Mouse (Mus musculus): ENCODE data around the gene Cdh1. TPM values are rescaled to one million over a fixed set of nuclear protein-coding genes. Genes with fewer than 3 reads are reported as not detected.
"Not testable (repeated sequence)": the region's sequence is repeated elsewhere in the genome, so short reads cannot be mapped to it uniquely, and the experiment has no call there.

The Cdh1 gene
- total RNA-seq (2021): 1 to 10 TPM; 2.2 to 2.8 TPM
- long read RNA-seq, experiment 1: 0 reads
- long read RNA-seq, experiment 2, partial matches to known transcripts: 1 of 1 reads
- long read RNA-seq, experiment 2, other reads (novel, unspliced or antisense): 0 of 1 reads

DNA sequence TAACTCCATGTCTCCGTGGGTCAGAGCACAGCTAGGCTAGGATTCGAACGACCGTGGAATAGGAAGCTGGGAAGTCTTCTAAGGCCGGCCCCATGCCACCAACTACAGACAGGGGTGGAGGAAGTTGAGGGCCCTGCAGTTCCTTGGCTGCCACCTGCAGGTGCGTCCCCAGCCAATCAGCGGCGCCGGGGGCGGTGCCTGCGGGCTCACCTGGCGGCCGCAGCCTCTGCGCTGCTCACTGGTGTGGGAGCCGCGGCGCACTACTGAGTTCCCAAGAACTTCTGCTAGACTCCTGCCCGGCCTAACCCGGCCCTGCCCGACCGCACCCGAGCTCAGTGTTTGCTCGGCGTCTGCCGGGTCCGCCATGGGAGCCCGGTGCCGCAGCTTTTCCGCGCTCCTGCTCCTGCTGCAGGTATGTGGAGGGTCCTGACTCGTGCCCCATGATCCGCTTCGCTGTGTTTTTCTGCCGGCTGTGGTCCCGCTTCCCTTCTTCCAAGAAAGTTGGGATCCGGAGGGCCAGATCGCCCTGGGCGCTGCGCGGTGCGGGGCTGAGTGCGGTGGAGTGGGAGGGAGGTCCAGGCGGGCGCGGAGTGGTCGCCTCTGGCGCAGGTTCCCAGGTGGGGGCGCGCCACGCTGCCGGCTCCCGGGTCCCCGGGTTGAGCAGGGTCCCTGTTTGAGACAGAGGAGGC is at the start of gene Cdh1:
Gene Cdh1, plus strand, starts transcription at position 221 of the 689 bp plus-strand sequence.
- peak; percentile 6 to 12 for DNase-seq (ENCODE audit: low spot score in 2 of 2)

DNA sequence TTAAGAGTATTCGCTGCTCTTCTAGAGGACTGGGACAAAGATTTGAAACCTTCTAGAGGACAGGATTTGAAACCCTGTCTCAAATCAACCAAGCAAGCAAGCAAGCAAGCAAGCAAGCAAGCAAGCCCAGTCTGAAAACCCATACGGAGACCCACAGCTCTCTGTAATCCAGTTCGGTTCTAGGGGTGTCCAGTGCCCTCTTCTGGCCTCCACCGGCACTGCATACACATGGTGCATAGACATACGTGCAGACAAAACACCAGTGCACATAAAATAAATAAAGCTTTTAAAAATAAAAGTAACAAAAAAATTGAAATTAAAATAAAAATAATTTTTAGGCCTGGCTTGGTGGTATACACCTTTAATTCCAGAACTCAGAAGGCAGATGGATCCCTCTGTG is 49.1 kb upstream of the Cdh1 start:
- no peak for DNase-seq (ENCODE audit: low spot score in 2 of 2)

DNA sequence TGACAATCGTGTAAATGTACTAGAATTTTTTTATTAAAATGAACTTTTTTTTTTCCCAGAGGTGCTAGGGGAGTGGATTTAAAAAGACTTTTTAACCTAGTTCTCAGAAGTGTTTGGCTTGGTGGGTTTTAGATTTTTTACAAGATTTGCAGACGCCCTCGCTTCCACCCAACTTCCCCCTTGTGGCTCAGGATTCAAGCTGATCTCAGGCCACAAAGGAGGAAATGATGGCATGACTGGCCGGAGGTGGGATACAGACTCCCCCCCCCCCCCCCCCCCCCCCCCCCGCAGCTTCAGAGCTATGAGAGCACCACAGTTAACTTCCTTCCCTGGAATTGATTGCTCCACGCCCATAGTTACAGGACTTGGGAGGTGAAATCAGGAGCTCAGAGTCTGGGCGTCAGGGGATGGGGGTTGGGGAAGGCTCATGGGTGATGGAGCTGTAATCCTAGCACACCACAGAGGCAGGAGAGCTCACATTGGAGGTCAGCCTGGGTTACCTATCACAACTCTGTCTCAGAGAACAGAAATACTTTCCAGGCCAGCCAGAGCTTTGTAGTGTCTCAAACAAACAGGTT is 47.0 kb upstream of the Cdh1 start:
- no peak for DNase-seq (ENCODE audit: low spot score in 2 of 2)

DNA sequence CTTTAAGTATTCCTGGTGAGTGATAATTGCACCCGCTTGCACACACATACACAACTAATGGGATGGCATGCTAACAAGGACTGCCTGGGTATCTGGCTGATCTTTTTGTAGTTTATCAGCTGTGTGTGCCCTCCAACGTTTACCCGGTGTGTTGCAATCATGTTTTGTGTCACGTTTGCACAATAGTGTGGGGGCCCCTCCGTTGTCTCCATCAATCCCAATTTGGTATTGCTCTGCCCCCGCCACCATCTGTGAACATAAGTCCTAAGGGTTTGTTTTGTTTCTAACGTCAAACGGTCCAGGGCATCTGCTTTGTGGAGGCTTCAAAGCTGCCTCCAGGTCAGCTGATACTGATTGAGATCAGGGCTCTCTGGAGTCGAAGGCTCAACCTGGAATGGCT is 43.3 kb upstream of the Cdh1 start:
- DNase-seq (ENCODE audit: low spot score in 2 of 2): no peak

DNA sequence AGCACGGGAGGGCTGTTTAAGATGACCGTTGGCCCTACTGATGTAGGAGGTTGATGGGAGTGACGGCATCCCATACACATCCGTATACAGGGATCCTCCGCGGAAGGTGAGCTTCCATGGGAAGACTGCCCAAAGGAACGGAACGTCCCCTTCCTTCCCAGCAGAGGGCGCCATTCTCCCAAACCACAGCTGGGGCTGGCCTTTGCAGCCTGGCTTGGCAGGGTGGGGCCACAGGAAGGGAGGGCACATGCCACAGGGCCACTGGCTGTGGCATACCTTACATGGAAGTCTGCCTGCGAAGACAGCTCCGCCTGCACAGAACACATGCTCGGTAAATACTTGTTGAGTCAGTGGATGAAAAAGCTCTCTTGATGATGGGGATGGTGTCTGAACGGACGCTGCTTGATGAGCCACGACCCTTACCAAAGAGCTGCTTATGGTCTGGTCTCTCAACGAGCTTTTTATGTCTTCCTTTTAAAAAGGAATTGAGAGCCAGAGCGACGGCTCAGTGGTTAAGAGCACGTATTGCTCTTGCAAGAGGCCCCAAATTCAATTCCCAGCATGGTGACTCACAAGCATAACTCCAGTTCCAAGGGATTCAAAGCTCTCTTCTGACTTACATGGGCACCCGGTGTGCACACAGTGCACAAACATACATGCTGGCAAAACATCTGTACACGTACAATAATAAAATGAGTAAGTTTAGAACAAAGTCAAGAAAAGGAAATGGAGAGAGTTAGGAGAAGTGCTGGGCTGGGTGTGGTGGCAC is 41.9 kb upstream of the Cdh1 start:
- DNase-seq (ENCODE audit: low spot score in 2 of 2): peak; percentile 2 to 20

DNA sequence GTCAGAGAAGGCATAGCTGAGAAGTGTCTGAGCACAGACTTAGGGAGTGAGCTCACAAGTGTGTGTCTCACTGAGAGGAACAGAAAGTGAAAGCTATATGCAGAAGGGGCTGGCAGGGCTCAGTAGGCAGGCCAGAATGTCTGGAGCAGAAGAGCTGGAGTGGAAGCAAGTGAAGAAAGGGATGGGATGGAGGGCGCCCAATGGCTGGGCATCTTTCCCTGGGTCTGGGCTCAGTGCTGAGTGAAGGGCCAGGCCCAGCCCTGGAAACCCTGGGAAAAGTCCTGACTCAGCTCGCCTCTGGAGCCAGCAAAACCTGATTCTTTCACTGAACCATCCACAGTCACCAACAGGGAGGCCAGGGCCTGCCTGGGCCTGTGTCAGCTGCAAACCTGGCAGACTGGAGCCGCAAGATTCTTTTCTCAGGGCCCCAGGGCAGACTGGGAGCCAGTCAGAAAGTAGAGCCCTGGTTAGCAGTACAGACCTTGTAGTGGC is 39.4 kb upstream of the Cdh1 start:
- DNase-seq (ENCODE audit: low spot score in 2 of 2): no peak

DNA sequence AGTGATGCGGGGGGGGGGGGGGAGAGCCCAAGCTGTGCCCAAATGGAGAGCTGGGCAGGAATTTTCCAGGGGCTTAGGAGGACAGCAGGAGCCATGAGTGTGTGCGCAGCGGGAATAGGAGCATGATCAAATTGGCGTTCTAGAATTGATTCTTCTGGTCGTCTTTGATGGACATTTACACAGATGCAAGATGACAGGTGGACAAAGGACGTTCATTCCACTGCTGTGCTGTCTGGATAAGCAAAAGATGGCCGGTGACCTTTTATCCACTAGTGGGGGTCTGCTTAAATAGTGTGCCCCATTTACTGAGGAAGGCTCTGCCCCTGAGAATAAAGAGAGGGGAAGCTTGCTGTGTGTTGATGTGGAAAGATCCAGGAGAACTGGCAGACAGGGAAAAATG is 34.1 kb upstream of the Cdh1 start:
- no peak for DNase-seq (ENCODE audit: low spot score in 2 of 2)

DNA sequence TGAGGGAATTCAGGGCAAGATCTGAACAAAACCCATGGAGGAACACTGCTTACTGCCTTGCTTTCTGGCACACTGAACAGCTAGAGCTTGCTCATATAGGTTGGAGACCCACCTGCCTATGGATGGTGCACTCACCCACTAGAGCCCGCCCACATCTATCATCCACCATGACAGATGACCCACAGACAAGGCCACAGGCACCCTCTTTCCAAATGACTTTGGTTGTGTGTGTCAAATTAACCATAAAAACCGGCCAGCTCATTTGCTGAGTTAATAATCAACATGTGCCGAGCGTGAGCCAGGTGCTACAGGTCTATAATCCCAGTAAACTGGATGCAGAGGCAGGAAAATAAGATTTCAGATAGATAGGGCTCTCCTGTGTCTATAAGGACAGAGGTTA is 32.8 kb upstream of the Cdh1 start:
- no peak for DNase-seq (ENCODE audit: low spot score in 2 of 2)

DNA sequence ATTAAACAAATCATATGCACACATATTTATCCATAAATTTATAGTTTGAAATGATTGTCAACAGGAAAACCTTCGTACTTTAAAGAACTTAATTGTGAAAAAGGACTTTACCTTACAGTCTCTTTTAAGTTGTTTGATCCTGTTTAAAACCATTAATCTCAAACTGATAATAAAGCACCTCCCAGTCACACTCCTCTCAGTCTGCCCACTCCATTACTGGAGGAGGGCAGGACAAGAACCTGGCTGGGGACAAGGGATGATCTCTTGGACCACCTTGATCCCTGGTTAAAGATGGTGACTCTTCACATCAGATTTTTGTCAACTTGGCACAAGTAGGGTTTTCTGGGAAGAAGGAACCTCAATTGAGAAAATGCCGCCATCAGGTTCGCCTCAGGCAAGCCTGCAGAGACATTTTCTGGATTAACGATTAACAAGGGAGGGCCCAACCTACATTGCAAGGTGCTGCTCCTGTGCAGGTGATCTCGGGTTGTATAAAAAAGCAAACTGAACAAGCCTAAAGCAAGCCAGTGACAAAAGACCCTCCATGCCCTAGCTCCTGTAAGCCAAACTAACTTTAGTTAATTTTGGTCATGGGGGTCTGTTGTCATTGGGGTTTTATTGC is 31.5 kb upstream of the Cdh1 start:
- DNase-seq (ENCODE audit: low spot score in 2 of 2): no peak

DNA sequence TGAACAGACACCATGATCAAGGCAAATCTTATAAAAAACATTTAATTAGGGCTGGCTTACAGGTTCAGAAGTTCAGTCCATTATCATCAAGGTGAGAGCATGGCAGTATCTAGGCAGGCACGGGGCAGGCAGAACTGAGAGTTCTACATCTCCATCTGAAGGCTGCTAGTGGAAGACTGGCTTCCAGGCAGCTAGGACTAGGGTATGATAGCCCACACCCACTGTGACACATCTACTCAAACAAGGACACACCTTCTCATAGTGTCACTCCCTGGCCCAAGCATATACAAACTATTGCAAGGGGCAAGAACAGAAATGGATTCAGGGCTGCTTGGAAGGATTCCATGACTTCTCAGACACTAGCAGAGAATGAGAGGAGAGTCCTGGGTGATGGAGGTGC is 31.0 kb upstream of the Cdh1 start:
- not testable (repeated sequence) for DNase-seq (ENCODE audit: low spot score in 2 of 2)

DNA sequence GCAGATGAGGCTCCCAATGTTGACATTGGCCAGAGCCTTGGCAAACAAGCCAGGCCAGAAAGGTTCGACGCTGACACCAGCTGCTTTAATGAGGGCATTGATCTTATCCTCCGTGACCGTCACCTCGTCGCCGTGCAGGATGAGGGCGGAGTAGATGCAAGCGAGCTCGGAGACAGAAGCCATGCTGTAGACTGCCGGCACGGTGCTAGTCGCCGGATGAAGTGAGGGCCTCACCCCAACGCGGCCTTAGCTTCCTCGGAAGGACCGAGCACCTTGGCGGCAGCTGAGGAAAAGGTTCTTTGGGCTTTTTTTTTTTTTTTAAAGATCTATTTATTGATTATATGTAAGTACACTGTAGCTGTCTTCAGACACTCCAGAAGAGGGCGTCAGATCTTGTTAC is 30.0 kb upstream of the Cdh1 start, which contains the start of gene Gm10073:
Gene Gm10073, minus strand, starts transcription at position 294 of the 400 bp plus-strand sequence.
- not testable (repeated sequence) for DNase-seq (ENCODE audit: low spot score in 2 of 2)

DNA sequence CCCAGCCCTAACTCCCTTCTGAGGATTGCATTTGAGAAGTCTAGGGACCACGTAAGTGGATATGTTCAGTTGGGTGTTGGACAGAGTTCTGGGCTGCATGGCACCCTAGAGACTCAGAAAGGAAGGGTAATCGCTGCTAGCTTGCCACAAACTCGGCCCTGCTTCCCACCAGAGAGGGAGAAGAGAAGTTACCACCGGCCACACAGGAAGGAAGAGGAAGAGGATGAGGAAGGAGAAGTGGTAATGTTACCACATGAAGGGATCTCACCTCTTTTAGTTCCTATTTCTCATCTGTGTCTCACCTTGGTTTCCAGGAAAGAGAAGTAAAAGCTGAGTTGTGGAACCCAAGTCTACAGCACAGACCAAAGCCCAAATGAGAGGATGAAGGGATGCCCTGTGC is 28.9 kb upstream of the Cdh1 start:
- no peak for DNase-seq (ENCODE audit: low spot score in 2 of 2)

DNA sequence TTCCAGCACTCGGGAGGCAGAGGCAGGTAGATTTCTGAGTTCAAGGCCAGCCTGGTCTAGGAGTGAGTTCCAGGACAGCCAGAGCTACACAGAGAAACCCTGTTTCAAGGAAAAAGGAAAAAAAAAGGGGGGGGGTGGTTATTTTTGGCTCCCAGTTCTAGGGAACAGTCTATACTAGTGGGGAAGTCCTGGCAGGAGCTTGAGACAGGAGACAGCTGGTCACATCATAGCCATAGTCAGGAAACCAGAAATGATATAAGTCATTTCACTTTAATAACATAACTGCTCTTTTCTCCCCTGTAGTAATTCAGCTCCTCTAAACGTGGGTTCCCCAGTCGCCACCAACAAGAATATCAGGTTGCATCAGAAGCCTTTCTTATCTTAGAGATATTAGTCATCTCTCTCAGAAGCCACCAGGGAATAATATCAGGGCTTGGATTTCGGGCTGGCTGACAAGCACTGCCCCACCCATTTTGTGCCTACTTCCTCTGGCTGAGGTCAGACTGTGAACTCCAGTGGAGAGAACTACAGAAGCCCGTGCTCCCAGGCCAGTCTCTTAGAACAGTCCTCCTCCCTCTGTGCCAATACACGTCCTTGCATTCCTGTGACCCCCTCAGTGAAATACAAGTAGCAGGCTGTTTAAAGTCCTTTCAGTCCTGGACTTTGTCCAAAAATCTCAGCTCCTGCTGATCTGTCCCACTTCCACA is 26.1 kb upstream of the Cdh1 start:
- DNase-seq (ENCODE audit: low spot score in 2 of 2): no peak

DNA sequence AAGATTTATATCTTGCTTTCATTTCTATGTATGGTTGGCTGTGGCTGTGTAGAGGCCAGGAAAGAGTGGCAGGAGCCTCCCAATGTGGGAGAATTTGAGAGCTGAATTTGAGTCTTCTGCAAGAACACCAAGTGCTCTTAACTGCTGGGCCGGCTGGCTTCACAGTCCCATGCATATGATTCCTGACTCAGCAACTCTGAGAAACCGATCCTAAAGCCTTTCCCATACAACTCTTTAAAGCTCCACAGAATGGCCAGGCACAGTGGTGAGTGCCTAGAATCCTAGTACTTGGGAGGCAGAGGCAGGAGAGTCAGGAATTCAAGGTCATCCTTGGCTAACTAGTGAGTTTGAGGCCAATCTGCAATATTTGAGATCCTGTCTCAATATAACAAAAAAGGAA is 23.6 kb upstream of the Cdh1 start:
- no peak for DNase-seq (ENCODE audit: low spot score in 2 of 2)

DNA sequence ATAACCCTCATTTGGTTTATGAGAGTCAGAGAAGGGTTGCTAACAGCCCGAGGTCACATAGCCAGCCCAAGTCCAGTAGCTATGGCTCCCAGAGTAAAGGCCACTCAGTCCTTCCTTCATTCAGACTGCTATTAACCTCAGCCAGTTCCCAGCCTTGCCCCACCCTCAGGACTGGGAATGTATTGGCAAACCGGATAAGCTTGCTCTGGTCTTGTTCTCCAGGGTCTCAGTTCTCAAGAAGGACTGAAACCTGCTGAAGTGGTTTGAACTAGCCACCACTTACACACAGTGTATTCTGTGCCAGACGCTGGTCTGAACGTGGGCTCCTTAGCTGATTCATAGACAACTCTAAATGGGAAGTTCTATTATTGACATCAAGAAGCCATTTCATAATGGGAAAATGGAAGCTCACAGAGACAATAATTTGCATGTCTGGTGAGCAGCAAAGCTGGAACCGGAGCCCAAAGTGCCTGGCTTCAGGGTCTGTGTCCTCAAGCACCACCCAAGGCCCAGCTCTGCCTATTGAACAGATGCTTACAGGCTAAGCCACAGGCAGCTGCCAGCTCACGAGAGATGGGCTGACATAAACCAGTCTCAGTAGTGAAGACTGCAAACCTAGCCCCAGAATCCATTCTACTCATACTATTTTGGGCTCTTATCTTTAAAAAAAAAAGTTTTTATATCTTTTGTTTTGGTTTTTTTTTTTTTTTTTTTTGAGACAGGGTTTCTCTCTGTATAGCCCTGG is 21.6 kb upstream of the Cdh1 start:
- no peak for DNase-seq (ENCODE audit: low spot score in 2 of 2)

DNA sequence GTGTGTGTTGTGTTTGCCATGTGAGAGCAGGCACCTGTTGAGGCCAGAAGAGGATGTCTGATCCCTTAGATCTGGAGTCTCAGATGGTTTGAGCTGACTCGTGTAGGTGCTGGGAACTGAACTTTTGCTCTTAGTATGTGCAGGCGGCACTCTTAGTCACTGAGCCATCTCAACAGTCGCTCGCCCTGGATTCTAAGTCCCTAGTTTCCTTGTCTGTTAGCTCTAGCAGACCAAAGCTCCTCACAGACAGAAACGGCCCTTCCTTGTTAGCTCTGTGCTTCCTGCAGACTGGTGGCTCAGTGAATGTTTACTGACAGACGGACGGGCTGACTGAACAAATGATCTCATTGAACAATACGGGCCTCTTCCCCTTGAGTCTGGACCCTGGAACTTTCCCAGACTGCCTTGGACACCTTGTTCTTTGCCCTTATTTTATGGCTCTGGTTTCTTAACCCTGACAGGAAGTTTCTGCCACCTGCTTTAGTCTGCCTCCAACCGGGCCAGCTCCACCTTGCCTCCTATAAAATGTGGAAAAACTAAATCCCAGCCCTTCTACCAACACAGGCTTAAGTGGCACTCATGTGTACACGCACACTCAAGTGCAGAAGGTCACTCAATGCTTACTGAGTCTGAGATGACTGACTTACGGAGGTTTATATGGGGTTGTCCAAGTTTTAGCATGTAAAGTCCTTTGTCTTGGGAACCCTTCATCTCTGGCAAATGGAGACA is 18.0 kb upstream of the Cdh1 start:
- no peak for DNase-seq (ENCODE audit: low spot score in 2 of 2)

DNA sequence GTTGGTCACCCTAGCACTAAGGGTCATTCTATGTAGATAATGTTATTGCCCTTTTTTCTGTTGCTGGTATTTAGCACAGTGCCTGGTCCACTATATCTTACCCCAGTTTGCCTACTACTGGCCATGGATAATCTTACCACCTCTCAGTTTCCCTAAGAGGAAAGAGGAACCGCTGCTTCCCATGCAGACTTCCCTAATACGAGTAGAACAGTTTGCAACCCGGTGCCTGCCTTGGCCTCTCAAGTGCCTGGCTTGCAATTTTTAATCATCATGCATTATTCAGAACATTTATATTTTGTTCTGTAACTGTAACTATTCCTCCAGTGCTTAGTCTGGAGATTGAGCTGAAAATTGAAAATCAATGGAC is 17.5 kb upstream of the Cdh1 start:
- no peak for DNase-seq (ENCODE audit: low spot score in 2 of 2)

DNA sequence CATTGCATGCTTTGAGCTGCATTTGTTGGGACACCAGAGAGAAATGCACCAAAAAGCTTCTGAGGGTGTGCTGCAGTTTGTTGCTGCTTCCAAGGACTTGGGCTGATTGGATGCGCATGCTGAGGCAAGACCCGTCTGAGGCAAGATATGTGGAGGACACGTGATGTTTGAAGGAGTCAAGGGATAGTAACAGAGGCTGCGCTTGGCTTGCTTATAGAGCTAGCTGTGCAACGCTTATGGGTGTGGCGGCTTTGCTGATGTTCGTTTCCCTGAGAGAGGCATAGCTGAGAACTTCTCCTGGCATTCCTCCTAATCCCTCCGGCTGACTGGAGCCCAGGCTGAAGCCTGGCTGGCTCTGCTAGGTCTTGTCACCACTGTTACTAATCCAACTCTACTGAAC is 16.3 kb upstream of the Cdh1 start:
- no peak for DNase-seq (ENCODE audit: low spot score in 2 of 2)

Data from left cerebral cortex, adult 18-20 months (tissue).